Mouse (Mus musculus) hindlimb bud, embryonic 11.5 days (tissue): Measurements from ENCODE around the gene Rnf183.
"Not testable (repeated sequence)": the region's sequence is repeated elsewhere in the genome, so short reads cannot be mapped to it uniquely, and the experiment has no call there.

ENCODE experiments used
- DNase-seq: peaks from one replicate; pipeline ENCODE4 v3.0.0-alpha.2; 2012; ENCODE audit warnings: low read depth, low spot score; ENCODE audit errors: extremely low spot score

Rnf183 gene

DNA sequence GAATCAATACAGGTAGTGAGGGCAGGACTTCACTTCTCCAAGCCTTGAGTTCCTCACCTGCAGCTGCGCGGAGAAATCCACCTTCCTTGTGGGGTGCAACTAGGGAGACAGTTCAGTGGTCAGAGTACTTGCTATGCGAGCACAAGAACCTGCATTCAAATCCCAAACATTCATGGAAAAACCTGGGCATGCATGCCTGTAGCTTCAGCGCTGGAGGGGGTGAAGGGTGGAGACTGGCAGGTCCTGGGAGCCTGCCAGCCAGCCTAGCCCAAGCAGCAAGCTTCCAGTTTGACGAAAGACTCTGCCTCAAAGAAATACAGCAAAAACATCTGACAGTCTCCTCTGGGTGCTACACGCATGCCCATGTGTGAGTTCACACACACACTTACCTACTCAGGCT lies at the start of gene Rnf183:
TSS of gene Rnf183 (minus strand) at position 172 of the 400 bp plus-strand sequence.
- DNase-seq = no peak

- no peak for DNase-seq
Measured at GRCm38 (mm10) chr4:62480709-62481605, 45.9 kb upstream of the Rnf183 start.

DNA sequence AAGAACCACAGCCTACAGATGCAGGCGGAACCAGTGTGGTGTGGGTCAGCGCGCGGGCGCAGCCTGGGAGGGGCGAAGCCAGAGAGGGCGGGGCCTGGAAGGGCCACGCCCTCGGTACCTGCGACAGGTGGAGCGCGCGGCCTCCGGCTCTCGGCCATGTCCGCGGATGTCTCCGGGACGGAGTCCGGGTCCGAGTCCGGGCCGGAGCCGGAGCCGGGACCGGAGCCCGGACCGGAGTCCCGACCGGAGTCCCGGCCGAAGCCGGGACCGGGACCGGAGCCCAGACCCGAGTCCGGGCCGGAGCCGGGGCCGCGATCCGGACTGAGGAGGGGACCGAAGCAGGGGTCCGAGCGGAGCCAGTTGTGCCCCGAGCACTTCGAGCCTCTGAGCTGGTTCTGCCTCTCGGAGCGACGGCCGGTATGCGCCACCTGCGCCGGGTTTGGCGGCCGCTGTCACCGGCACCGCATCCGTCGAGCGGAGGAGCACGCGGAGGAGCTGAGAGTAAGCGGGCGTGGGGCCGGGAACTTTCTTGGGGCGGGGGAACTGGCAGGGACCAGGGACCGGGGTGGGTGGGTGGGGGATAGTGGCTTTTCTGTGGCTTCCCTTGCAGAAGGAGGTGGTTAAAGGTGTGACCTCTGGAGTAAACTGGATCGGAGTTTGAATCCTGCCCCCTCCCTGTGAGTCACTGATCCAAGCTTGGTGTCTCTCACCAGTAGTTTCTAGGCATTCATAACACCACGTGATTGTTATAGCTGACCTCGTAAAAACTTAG lies 45.1 kb upstream of the Rnf183 start, which contains the start of gene Bspry:
TSS of gene Bspry (plus strand) at position 117 of the 772 bp plus-strand sequence.
- no peak for DNase-seq

GRCm38 (mm10) chr4:62479593-62479936 lies 44.5 kb upstream of the Rnf183 start:
- DNase-seq = not testable (repeated sequence)

GRCm38 (mm10) chr4:62477542-62478244 lies 42.6 kb upstream of the Rnf183 start:
- no peak for DNase-seq

DNA sequence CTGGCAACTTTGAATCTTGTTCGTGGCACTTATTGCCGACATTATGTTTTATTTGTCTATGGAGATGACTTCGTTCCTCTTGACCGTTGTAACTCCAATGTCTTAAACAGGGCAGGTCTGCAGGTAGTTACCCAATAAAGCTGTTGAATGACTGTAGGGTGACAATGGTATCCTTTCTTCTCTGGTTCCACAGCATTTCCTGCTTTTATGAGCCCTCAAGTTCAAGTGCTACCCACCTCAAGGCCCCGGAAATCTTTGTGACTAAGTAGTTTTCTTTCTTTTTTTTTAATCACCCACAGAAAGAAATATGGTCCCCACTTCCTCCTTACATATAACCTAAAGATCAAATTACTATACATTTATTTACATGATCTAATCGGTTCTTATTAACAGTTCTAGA lies 40.7 kb upstream of the Rnf183 start:
- DNase-seq = no peak

DNA sequence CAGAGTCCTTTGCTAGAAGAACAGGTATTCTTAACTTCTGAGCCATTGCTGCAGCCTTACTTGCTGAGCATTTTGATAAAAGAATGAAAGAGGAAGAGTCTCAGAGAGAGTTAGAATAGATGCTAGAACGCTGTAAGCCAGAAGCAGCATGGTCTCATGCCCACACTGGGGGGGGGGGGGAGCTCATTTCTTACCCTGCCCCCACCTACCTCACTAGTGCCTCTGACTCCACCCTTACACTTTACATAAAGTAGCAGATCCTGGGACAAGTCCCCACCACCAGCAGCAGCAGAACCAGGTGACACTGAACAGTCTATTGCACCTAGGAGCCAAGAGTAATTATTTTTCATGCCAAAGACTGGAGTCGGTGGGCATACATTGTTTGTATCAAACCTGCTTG lies 40.1 kb upstream of the Rnf183 start:
- DNase-seq = no peak

GRCm38 (mm10) chr4:62472071-62472470 lies 37.0 kb upstream of the Rnf183 start:
- no peak for DNase-seq

- peak; percentile 46 for DNase-seq
Measured at GRCm38 (mm10) chr4:62470598-62471051, 35.6 kb upstream of the Rnf183 start, which contains the start of gene Wdr31. Gene Wdr31 (minus strand): TSS chr4:62470896.

GRCm38 (mm10) chr4:62468158-62468557 lies 33.1 kb upstream of the Rnf183 start:
- no peak for DNase-seq

DNA sequence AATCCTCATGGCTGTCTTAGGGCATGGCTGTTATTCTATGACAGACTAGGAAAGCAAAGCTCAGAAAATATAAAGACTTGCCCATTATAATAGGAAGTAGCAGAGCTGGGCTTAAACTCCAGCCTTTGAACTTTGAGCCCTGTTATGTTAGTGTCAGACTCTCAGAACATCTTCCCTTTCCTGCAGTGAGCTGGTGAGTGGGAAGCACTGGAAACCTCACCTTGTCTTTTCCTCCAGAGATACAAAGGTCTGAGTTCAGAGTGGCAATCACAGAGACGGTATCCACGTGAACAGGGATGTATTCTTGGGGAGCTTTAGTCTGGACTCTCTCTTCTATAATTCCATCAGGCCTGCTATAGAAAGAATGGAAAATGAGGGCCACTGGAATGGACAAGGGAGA lies 28.1 kb upstream of the Rnf183 start:
- no peak for DNase-seq

DNA sequence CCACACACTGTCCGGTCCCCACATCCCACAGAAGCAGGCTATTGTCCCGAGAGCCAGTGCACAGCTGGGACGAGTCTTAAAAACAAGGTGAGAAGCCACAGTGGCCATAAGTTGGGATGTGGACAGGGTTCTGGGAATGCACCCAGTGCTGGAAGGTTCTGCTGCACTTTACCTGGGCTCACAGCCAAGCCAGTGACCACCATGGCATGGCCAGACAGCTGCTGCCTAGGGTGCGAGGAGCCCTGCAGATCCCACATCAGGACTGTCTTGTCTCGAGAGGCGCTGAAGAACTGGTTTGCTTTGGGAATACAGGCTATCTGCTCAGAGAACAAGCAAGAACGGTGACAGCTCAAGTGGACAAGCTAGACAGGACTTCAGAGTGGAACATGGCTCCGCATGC lies 25.3 kb upstream of the Rnf183 start:
- DNase-seq = no peak

DNA sequence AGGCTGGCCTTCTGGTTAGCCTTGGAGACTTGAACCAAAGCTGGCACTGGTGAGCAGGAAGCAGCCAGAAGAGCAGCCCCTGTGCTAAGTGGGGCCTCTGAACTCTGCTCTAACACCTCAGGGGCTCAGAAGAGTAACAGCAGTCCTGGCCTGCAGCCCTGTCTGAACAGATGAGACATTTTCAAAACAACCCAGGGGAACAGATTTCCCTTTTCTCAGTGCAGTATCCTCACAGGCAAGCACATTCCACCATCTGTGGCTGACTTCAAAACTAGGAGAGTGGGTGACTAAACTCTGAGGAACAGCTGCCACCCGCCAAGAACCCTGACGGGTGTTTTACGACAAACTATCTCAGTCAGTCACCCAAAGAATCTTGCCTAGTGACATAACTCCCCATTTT lies 24.0 kb upstream of the Rnf183 start:
- no peak for DNase-seq

DNA sequence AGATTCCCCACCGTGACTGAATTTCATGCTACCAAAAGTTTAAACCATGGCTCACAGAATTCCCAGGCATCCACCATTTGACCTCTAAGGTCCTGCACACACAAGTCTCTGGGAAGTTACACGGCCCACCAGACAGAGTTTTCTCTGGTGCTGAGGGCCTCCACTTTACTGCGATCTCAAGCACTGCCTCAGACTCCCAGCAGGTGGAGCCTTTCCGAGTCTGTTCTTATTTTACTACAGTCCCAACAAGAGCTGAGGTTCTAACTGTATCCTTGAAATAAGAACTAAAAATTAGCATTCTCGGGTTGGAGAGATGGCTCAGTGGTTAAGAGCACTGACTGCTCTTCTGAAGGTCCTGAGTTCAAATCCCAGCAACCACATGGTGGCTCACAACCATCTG lies 19.9 kb upstream of the Rnf183 start:
- DNase-seq = no peak

- no peak for DNase-seq
Measured at GRCm38 (mm10) chr4:62440986-62441385, 5.9 kb upstream of the Rnf183 start.

DNA sequence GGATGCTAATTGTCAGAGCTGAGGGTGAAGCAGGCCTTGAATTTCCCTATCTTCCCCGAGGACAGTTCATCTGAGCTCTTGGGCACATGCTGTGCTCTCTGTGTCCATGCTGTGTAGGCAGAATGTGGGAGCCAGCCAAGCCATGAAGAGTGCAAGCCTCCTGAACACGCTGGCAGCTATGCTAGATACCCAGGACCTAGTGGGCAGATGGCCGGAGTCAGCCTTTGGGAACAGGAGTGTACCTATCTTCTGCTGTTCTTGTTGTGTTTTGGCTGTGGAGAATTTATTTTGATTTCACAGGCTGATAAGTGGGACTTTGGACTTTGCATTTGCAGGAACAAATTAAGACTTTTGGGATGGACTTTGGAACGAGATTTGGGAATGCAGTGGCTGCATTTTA lies 5.5 kb upstream of the Rnf183 start:
- DNase-seq = no peak

DNA sequence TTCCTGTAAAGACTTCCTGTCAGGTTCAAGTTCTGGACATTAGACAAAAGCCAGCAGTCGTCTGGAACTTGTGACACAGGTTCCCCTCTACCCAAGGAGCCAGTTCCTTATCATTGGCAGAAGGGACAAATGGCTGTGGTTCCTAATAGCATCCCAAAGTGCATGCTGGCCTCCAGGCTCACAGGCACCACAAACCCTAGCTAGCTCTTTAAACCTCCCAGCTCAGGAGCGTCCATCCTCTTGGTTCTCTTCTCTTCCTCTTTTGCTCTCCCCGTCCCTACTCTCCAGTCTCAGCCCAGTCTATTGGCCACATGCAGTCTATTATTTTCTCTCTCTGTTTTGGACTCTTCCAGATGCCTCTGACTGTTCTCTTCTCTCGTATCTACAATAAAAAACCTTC lies 4.7 kb upstream of the Rnf183 start:
- DNase-seq = no peak

- no peak for DNase-seq
Measured at GRCm38 (mm10) chr4:62437871-62438270, 2.8 kb upstream of the Rnf183 start.

- DNase-seq = no peak
Measured at GRCm38 (mm10) chr4:62437256-62437778, 2.3 kb upstream of the Rnf183 start.

DNA sequence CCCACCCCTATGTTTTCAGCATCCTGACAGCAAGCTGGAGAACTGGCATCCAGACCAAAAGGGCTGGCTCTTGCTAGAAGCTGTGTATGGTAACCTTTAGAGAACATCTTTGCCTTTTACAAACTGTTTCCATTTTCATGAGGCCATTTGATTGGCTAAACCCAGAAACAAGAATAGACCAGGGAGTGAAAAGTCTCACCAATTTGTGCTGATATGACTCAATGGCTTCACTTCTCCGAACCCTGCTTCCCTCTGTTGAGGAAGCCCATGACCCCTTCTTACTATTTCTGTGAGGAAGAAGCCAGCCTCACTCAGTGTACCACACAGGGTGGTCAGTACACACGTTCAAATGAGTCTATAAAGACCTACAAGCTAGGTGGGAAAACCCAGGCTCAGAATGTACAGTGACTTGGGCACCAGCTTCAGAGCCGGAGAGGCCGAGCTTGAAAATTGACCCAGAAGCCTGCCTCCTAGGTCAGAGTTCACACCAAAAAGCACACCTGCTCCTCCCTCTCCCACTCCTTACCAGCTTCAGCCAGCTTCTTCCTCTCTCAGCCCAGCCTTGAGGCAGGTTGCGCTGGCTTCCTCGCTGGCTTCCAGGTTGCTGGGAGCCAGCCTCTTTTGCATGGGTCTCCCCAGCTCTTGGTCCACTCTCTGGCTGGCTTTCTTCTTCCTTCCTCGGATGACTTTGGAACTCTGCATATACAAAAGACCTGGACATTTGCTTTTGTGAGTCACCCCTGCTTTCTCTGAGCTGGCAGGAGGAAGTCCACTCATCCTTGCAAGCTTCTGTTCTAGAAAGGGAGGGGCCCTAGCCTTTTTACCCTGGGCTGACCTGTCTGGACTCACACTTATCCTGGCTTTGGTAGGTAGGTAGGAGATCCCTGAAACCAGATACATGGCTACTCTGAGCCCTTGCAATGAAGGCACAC lies 847 bp downstream of the Rnf183 start:
- no peak for DNase-seq
